Mouse (Mus musculus) heart, adult 2 months (tissue): ENCODE results near the gene Spata32.

ENCODE experiments used
- CTCF ChIP-seq: fragments of 200-600 bp; IDR thresholded peaks from 2 replicates; pipeline ENCODE4 v1.8.1; 2022; ENCODE audit warnings: antibody characterized with exemption, mild to moderate bottlenecking, moderate library complexity
- POLR2A ChIP-seq: fragments of 200-500 bp; IDR thresholded peaks from 2 replicates; pipeline ENCODE4 v1.6.1; 2011; ENCODE audit warnings: mild to moderate bottlenecking, low read depth, low read length, control low read depth; ENCODE audit not compliant: insufficient read depth

- TF ChIP-seq CTCF (no peak), POLR2A (no peak)
Measured at GRCm38 (mm10) chr11:103178748-103179147, 39.5 kb downstream of the Spata32 start.
